Mouse (Mus musculus): ENCODE measurements around the gene Cyp2b13. TPM values are rescaled to one million over a fixed set of nuclear protein-coding genes. Genes with fewer than 3 reads are reported as not detected.
"Not testable (repeated sequence)": the region's sequence is repeated elsewhere in the genome, so short reads cannot be mapped to it uniquely, and the experiment has no call there.

Cyp2b13 gene
- not detected in 2 replicates for total RNA-seq (2014; rRNA removed)
- polyA plus RNA-seq (2015; fragmentation: Nextera tagmentation; extraction: Ambion mirVana), result not detected in 2 replicates

GRCm38 (mm10) chr7:26061197-26061596, at the start of gene Cyp2b13:
TSS of gene Cyp2b13 (plus strand) at chr7:26061497.
- not testable (repeated sequence) for H3K27ac ChIP-seq (ENCODE audit: low read depth, low read length); H3K4me3 ChIP-seq (ENCODE audit: low read depth, low read length); H3K9ac ChIP-seq; DNase-seq; H3K36me3 ChIP-seq (ENCODE audit: insufficient read depth); ATAC-seq; H3K4me1 ChIP-seq (ENCODE audit: insufficient read depth); H3K27me3 ChIP-seq (ENCODE audit: insufficient read depth, low read length); H3K4me2 ChIP-seq (ENCODE audit: low read depth); H3K9me3 ChIP-seq (ENCODE audit: low read length)
- 84% methylated on average over 1 of the region's 2 CpGs for WGBS

DNA sequence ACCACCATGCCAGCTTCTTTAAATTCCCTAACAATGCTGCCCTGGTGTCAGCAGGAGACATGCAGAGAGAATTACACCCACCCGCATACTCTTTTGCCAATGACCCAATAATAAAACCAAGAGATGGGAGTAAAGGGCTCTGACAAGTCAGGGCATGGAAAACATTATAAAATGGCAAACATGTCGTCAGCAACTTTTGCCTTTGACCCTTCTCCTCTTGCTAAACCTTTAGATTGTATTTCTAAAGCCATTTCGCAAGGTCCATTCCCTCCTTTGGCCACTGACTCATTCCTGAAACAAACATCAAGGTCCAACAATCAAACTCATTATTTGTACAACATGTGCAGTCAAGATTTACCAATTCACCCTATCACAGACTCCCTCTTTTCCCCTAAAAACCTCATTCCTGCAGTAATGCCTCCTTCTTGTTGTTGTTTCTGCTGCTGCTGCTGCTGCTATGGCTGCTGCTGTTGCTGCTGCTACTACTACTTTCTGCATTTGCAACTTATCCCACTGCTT, 41.4 kb upstream of the Cyp2b13 start:
- DNase-seq; H3K9ac ChIP-seq; H3K27ac ChIP-seq (ENCODE audit: low read depth, low read length); H3K4me2 ChIP-seq (ENCODE audit: low read depth); H3K36me3 ChIP-seq (ENCODE audit: insufficient read depth); H3K9me3 ChIP-seq (ENCODE audit: low read length); H3K27me3 ChIP-seq (ENCODE audit: insufficient read depth, low read length); H3K4me3 ChIP-seq (ENCODE audit: low read depth, low read length); H3K4me1 ChIP-seq (ENCODE audit: insufficient read depth); ATAC-seq: not testable (repeated sequence)
- 100% methylated on average over 1 of the region's 3 CpGs for WGBS

DNA sequence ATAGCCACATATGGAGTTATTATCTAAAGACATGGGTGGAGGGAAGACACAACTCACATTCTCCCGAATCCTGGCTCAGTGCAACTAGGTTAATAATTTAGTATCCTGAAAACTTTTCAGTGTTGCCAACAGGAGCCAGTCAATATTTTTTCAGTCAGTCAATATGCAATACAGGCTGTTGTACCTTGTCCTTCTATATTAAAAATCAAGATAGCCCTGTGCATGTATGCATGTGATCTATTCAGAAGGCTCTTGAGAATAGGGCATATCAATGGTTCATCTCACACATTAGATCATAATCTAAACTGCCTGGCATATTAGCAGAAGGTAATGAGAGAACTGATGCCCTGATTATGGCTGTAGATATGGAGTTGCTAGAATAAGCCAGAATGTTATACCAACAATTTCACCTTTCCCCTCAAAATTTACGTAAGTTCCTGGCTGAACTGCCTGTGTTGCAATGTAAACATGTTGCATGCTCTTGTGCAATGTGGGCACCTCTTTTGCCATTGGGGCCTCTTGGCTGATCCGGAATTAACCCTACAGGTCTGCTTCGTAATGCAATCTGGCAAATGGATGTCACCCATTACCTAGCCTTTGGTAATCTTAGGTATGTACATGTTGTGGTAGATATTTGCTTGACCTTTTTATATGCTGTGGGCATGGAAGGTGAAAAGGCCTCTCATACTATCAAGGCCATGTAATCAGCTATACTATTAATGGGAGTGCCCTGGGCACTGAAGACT, 6.2 kb upstream of the Cyp2b13 start:
- not testable (repeated sequence) for H3K36me3 ChIP-seq (ENCODE audit: insufficient read depth); H3K4me1 ChIP-seq (ENCODE audit: insufficient read depth); H3K9me3 ChIP-seq (ENCODE audit: low read length); DNase-seq; H3K4me3 ChIP-seq (ENCODE audit: low read depth, low read length); H3K27me3 ChIP-seq (ENCODE audit: insufficient read depth, low read length); ATAC-seq; H3K4me2 ChIP-seq (ENCODE audit: low read depth); H3K9ac ChIP-seq; H3K27ac ChIP-seq (ENCODE audit: low read depth, low read length)
- WGBS, result 91% methylated on average over 3 of the region's 4 CpGs

- WGBS, result 59% methylated on average over 29 of the region's 29 CpGs
These were observed 10.4 kb downstream of the Cyp2b13 start for GRCm38 (mm10) chr7:26071677-26072076.

DNA sequence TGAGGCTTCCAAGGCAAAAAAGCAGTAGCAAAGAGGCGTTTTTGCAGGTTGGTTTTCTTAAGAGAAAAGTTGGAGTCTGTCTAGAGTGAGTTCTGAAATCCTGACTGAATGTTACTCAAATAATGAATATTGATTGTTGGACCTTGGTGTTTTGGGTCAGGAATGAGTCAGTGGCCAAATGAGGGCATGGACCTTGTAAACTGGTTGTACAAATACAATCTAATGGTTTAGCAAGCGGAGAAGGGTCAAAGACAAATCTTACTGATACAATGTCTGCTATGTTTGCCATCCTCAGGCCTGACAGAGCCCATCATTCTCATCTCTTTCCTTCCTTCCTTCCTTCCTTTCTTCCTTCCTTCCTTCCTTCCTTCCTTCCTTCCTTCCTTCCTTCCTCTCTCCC, 21.3 kb downstream of the Cyp2b13 start:
- no peak overlapping the region for H3K27ac ChIP-seq (ENCODE audit: low read depth, low read length)
- DNase-seq (no peak), ATAC-seq (no peak)
- TF ChIP-seq CTCF (IDR thresholded peaks at IDR 0.05; ENCODE audit: low read depth), result no peak
- H3K4me3 ChIP-seq (ENCODE audit: low read depth, low read length), result no peak overlapping the region
- H3K27me3 ChIP-seq (ENCODE audit: insufficient read depth, low read length), result no peaks in the 10 kb centered on the region
- no peaks in the 10 kb centered on the region for H3K9me3 ChIP-seq (ENCODE audit: low read length)
- WGBS, result 72% methylated on average over 2 of the region's 2 CpGs
- no peak overlapping the region for H3K4me2 ChIP-seq (ENCODE audit: low read depth)
- no peaks in the 10 kb centered on the region for H3K36me3 ChIP-seq (ENCODE audit: insufficient read depth)
- no peaks in the 10 kb centered on the region for H3K4me1 ChIP-seq (ENCODE audit: insufficient read depth)
- no peak overlapping the region for H3K9ac ChIP-seq

More at GRCm38 (mm10) chr7:26071677-26072076, 10.4 kb downstream of the Cyp2b13 start:
- H3K9ac ChIP-seq; ATAC-seq; H3K4me1 ChIP-seq (ENCODE audit: insufficient read depth); H3K4me3 ChIP-seq (ENCODE audit: low read depth, low read length); H3K27me3 ChIP-seq (ENCODE audit: insufficient read depth, low read length); H3K9me3 ChIP-seq (ENCODE audit: low read length); H3K36me3 ChIP-seq (ENCODE audit: insufficient read depth); H3K27ac ChIP-seq (ENCODE audit: low read depth, low read length); H3K4me2 ChIP-seq (ENCODE audit: low read depth); DNase-seq: not testable (repeated sequence)

DNA sequence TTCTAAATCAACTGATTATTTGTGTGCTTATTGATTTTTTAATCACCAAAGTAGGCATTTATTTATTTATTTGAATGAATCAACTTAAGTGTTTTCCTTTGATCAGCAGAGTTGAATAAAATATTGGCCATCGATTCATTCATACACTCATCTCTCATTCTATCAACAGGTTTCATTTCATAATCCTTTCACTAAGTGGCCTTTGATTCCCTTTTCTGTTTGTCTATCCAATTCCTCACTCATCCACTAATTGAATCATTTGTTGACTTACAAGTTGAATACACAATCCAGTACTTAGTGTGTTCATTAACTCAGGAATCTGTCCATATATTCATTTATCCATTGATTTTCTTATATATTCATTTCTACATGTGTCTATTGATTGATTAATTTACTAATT, 26.1 kb downstream of the Cyp2b13 start:
- no peak overlapping the region for H3K4me2 ChIP-seq (ENCODE audit: low read depth)
- H3K4me1 ChIP-seq (ENCODE audit: insufficient read depth), result no peaks in the 10 kb centered on the region
- DNase-seq, result no peak
- WGBS, result 98% methylated on average over 1 of the region's 1 CpGs
- no peaks in the 10 kb centered on the region for H3K27me3 ChIP-seq (ENCODE audit: insufficient read depth, low read length)
- H3K9ac ChIP-seq, result no peak overlapping the region
- no peak overlapping the region for H3K4me3 ChIP-seq (ENCODE audit: low read depth, low read length)
- no peak for ATAC-seq
- H3K9me3 ChIP-seq (ENCODE audit: low read length), result peaks cover 8% of the 10 kb centered on the region; the same call in 1 of the 2 replicates
- no peak for TF ChIP-seq CTCF (IDR thresholded peaks at IDR 0.05; ENCODE audit: low read depth)
- no peaks in the 10 kb centered on the region for H3K36me3 ChIP-seq (ENCODE audit: insufficient read depth)
- H3K27ac ChIP-seq (ENCODE audit: low read depth, low read length), result no peak overlapping the region

DNA sequence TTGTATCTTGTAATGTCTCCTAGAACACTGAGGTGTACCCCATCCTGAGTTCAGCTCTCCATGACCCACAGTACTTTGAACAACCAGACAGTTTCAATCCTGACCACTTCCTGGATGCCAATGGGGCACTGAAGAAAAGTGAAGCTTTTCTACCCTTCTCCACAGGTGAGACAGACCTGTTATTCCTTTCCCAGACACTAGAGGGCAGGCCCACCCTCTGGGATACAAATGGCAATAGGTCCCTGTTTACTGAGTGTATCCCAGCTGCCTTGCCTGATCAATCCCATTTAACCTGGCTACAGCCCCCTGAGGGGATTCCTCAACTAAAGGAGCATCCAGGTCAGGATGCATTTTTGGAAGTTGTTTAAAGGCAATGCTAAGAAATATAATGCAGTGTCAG, 27.3 kb downstream of the Cyp2b13 start:
- not testable (repeated sequence) for H3K9me3 ChIP-seq (ENCODE audit: low read length); H3K27me3 ChIP-seq (ENCODE audit: insufficient read depth, low read length); H3K9ac ChIP-seq; H3K4me2 ChIP-seq (ENCODE audit: low read depth); H3K4me3 ChIP-seq (ENCODE audit: low read depth, low read length); ATAC-seq; DNase-seq; H3K27ac ChIP-seq (ENCODE audit: low read depth, low read length); H3K36me3 ChIP-seq (ENCODE audit: insufficient read depth); H3K4me1 ChIP-seq (ENCODE audit: insufficient read depth)

GRCm38 (mm10) chr7:26139623-26140022, 78.3 kb downstream of the Cyp2b13 start:
- WGBS, result no CpG with 5 or more reads among the region's 2 CpGs
- H3K4me1 ChIP-seq (ENCODE audit: insufficient read depth), result not testable (repeated sequence)

DNA sequence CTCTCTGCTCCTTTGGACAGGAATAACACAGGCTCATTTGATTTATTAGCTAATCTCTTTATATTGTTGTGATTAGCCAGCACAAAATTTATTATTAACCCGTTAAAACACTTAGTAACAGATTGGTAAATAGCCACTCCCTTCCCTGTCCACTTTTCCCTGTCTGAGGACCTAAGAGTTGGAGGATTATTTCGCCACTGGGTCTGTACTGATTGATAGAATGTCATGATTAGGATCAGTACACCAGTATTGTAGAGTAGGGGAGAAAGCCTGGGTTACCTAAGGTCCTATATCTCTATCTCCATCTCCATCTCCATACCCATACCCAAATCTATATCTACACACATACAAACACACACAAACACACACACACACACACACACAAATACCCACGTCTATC, 82.4 kb downstream of the Cyp2b13 start:
- H3K4me3 ChIP-seq (ENCODE audit: low read depth, low read length); H3K9me3 ChIP-seq (ENCODE audit: low read length); H3K4me2 ChIP-seq (ENCODE audit: low read depth); H3K9ac ChIP-seq; H3K27me3 ChIP-seq (ENCODE audit: insufficient read depth, low read length); H3K4me1 ChIP-seq (ENCODE audit: insufficient read depth); ATAC-seq; H3K36me3 ChIP-seq (ENCODE audit: insufficient read depth); DNase-seq; H3K27ac ChIP-seq (ENCODE audit: low read depth, low read length): not testable (repeated sequence)
- 67% methylated on average over 1 of the region's 3 CpGs for WGBS

More at GRCm38 (mm10) chr7:26139623-26140022, 78.3 kb downstream of the Cyp2b13 start:
- not testable (repeated sequence) for H3K27me3 ChIP-seq (ENCODE audit: insufficient read depth, low read length); H3K27ac ChIP-seq (ENCODE audit: low read depth, low read length); H3K9me3 ChIP-seq (ENCODE audit: low read length); H3K9ac ChIP-seq; H3K4me3 ChIP-seq (ENCODE audit: low read depth, low read length); ATAC-seq; DNase-seq; H3K4me2 ChIP-seq (ENCODE audit: low read depth); H3K36me3 ChIP-seq (ENCODE audit: insufficient read depth)

Data from forebrain, postnatal 0 days (tissue).